Mouse (Mus musculus) kidney, postnatal 0 days (tissue): ENCODE data around the gene Sgcg. TPM values are rescaled to one million over a fixed set of nuclear protein-coding genes. Genes with fewer than 3 reads are reported as not detected.
A peak's percentile ranks its signal among the peaks of the same experiment; 100 is the strongest.

ENCODE experiments used
- ATAC-seq: fragments of 200-750 bp; cut with Nextera tagmentation; replicated peaks from 2 replicates; pipeline ENCODE4 v1.8.0; 2017; ENCODE audit warnings: low read depth, moderate number of reproducible peaks, moderate TSS enrichment, moderate library complexity; ENCODE audit not compliant: low FRiP score
- DNase-seq: peaks from one replicate; pipeline ENCODE4 v3.0.0-alpha.2; 2016; ENCODE audit warnings: low spot score
- H3K27ac ChIP-seq: fragments of 300-500 bp; sonication (generic); 2 replicates; pipeline ENCODE4 v1.5.1; 2014; ENCODE audit warnings: mild to moderate bottlenecking
- H3K27me3 ChIP-seq: fragments of 300-500 bp; sonication (generic); 2 replicates; pipeline ENCODE4 v1.6.1; 2014; ENCODE audit warnings: low read length, mixed read lengths; ENCODE audit not compliant: insufficient read depth
- H3K36me3 ChIP-seq: fragments of 300-500 bp; sonication (generic); 2 replicates; pipeline ENCODE4 v1.6.1; 2014; ENCODE audit warnings: low read length, mixed read lengths; ENCODE audit not compliant: insufficient read depth
- H3K4me1 ChIP-seq: fragments of 300-500 bp; sonication (generic); replicated peaks from 2 replicates; pipeline ENCODE4 v1.6.1; 2014; ENCODE audit warnings: antibody characterized with exemption, low read length, mixed read lengths; ENCODE audit not compliant: insufficient read depth
- H3K4me2 ChIP-seq: fragments of 300-500 bp; sonication (generic); 2 replicates; pipeline ENCODE4 v1.6.1; 2014; ENCODE audit warnings: mild to moderate bottlenecking, low read length, moderate library complexity, mixed read lengths
- H3K4me3 ChIP-seq: fragments of 300-500 bp; sonication (generic); replicated peaks from 2 replicates; pipeline ENCODE4 v1.5.1; 2014; ENCODE audit warnings: low read depth, low read length
- H3K9ac ChIP-seq: fragments of 300-500 bp; sonication (generic); 2 replicates; pipeline ENCODE4 v1.6.1; 2014; ENCODE audit warnings: low read depth, low read length
- H3K9me3 ChIP-seq: fragments of 300-500 bp; sonication (generic); replicated peaks from 2 replicates; pipeline ENCODE4 v1.6.1; 2016; ENCODE audit warnings: low read length, inconsistent platforms, mixed read lengths
- CTCF ChIP-seq: IDR thresholded peaks from 2 replicates; pipeline ENCODE4 v1.5.1; 2016; ENCODE audit warnings: antibody characterized with exemption, low read depth, mild to moderate bottlenecking, moderate library complexity
- WGBS: fragments of 180-500 bp; shearing (Covaris S2); extraction: QIAGEN DNeasy Blood & Tissue Kit; methylation state at CpG from one replicate; pipeline ENCODE4 v1.1.7; 2014; 5-methylcytosine and 5-hydroxymethylcytosine counted together
- polyA plus RNA-seq: library from polyadenylated mRNA; unstranded; fragments of >200 nt; fragmentation: Nextera tagmentation; extraction: Ambion mirVana; gene quantifications from 2 replicates; pipeline ENCODE4 v1.2.1, GENCODE M21; 2015

Sgcg gene
- polyA plus RNA-seq, 1 experiment from 2014 or later: 1.2 TPM

- peak overlapping the region; percentile 48 for H3K4me2 ChIP-seq
- H3K27me3 ChIP-seq: peaks cover 6% of the 10 kb centered on the region; the same call in 1 of the 2 replicates
- no peak for TF ChIP-seq CTCF
- H3K4me3 ChIP-seq: peak overlapping the region; percentile 8; the same call in 1 of the 2 replicates
- 9% methylated on average over 38 of the region's 38 CpGs for WGBS
- no peaks in the 10 kb centered on the region for H3K9me3 ChIP-seq
- DNase-seq (peak; percentile 27), ATAC-seq (0 out of 2 replicates have a peak, but pooled peaks have one; percentile 29)
- no peak overlapping the region for H3K9ac ChIP-seq
- 0 out of 2 replicates have a peak, but pooled peaks cover 5% of the 10 kb centered on the region for H3K4me1 ChIP-seq
- H3K27ac ChIP-seq: no peak overlapping the region
- H3K36me3 ChIP-seq: no peaks in the 10 kb centered on the region
These were observed 16.3 kb upstream of the Sgcg start for GRCm38 (mm10) chr14:61274414-61275198.

GRCm38 (mm10) chr14:61267908-61268475 is 9.7 kb upstream of the Sgcg start:
- no peak overlapping the region for H3K4me2 ChIP-seq
- H3K36me3 ChIP-seq: no peaks in the 10 kb centered on the region
- no peak overlapping the region for H3K4me3 ChIP-seq
- no peak overlapping the region for H3K27ac ChIP-seq
- H3K9ac ChIP-seq: no peak overlapping the region
- no peaks in the 10 kb centered on the region for H3K4me1 ChIP-seq
- WGBS: 58% methylated on average over 5 of the region's 5 CpGs
- ATAC-seq (no peak), DNase-seq (no peak)
- no peaks in the 10 kb centered on the region for H3K9me3 ChIP-seq
- no peaks in the 10 kb centered on the region for H3K27me3 ChIP-seq
- TF ChIP-seq CTCF: no peak

- H3K36me3 ChIP-seq: no peaks in the 10 kb centered on the region
- H3K9me3 ChIP-seq: no peaks in the 10 kb centered on the region
- H3K27ac ChIP-seq: no peak overlapping the region
- H3K4me2 ChIP-seq: no peak overlapping the region
- no peaks in the 10 kb centered on the region for H3K4me1 ChIP-seq
- 3% methylated on average over 3 of the region's 3 CpGs for WGBS
- H3K4me3 ChIP-seq: no peak overlapping the region
- TF ChIP-seq CTCF: no peak
- ATAC-seq: no peak
- DNase-seq: peak; percentile 91
- H3K9ac ChIP-seq: no peak overlapping the region
- H3K27me3 ChIP-seq: no peaks in the 10 kb centered on the region
These were observed 794 bp upstream of the Sgcg start for GRCm38 (mm10) chr14:61259084-61259483.

- Histone ChIP-seq H3K9ac (no peak overlapping the region), H3K27me3 (no peaks in the 10 kb centered on the region), H3K4me1 (no peaks in the 10 kb centered on the region), H3K4me2 (no peak overlapping the region), H3K27ac (no peak overlapping the region), H3K4me3 (no peak overlapping the region), H3K36me3 (no peaks in the 10 kb centered on the region), H3K9me3 (no peaks in the 10 kb centered on the region; the same call in 1 of the 2 replicates)
- TF ChIP-seq CTCF: no peak
- ATAC-seq: no peak
- WGBS: 76% methylated on average over 15 of the region's 15 CpGs
- no peak for DNase-seq
These were observed 5.5 kb downstream of the Sgcg start for GRCm38 (mm10) chr14:61252596-61253388.

- no peaks in the 10 kb centered on the region; the same call in 1 of the 2 replicates for H3K9me3 ChIP-seq
- no peak overlapping the region for H3K9ac ChIP-seq
- no peak overlapping the region for H3K27ac ChIP-seq
- H3K4me2 ChIP-seq: no peak overlapping the region
- ATAC-seq (no peak), DNase-seq (no peak)
- no peak overlapping the region for H3K4me3 ChIP-seq
- TF ChIP-seq CTCF: no peak
- H3K36me3 ChIP-seq: no peaks in the 10 kb centered on the region
- WGBS: 82% methylated on average over 3 of the region's 3 CpGs
- H3K4me1 ChIP-seq: no peaks in the 10 kb centered on the region
- no peaks in the 10 kb centered on the region for H3K27me3 ChIP-seq
These were observed 11.8 kb downstream of the Sgcg start for GRCm38 (mm10) chr14:61246444-61246843.

GRCm38 (mm10) chr14:61242611-61243010 is 15.7 kb downstream of the Sgcg start:
- H3K27me3 ChIP-seq: no peaks in the 10 kb centered on the region
- H3K27ac ChIP-seq: no peak overlapping the region
- no peak overlapping the region for H3K9ac ChIP-seq
- peak; percentile 55 for DNase-seq
- ATAC-seq: no peak
- H3K36me3 ChIP-seq: no peaks in the 10 kb centered on the region
- 46% methylated on average over 6 of the region's 6 CpGs for WGBS
- no peaks in the 10 kb centered on the region for H3K4me1 ChIP-seq
- H3K9me3 ChIP-seq: no peaks in the 10 kb centered on the region
- TF ChIP-seq CTCF: peak; percentile 66
- no peak overlapping the region for H3K4me2 ChIP-seq
- H3K4me3 ChIP-seq: no peak overlapping the region
